Mouse (Mus musculus) myocyte (in vitro differentiated cells): ENCODE measurements around the gene 1700001C19Rik. TPM values are rescaled to one million over a fixed set of nuclear protein-coding genes. Genes with fewer than 3 reads are reported as not detected.

Source experiments
- H3K27me3 ChIP-seq: one replicate; pipeline ENCODE4 v1.6.1; 2011; ENCODE audit not compliant: control insufficient read depth, insufficient read depth, insufficient read length
- H3K36me3 ChIP-seq: one replicate; pipeline ENCODE4 v1.6.1; 2011; ENCODE audit not compliant: control insufficient read depth, insufficient read depth
- H3K4me2 ChIP-seq: one replicate; pipeline ENCODE4 v1.6.1; 2011; ENCODE audit warnings: low read depth, control low read depth
- H3K4me3 ChIP-seq: one replicate; pipeline ENCODE4 v1.5.1; 2011; ENCODE audit warnings: mild to moderate bottlenecking, control low read depth, moderate library complexity
- H3K79me2 ChIP-seq: one replicate; pipeline ENCODE4 v1.6.1; 2011; ENCODE audit not compliant: control insufficient read depth, insufficient read depth
- H3ac ChIP-seq: one replicate; pipeline ENCODE4 v1.6.1; 2011; ENCODE audit not compliant: control insufficient read depth, insufficient read length
- CEBPB ChIP-seq: IDR thresholded peaks from 2 replicates; pipeline ENCODE4 v1.6.1; 2011; ENCODE audit warnings: mild to moderate bottlenecking, moderate library complexity; ENCODE audit not compliant: poor library complexity, insufficient read depth, severe bottlenecking
- E2F4 ChIP-seq: IDR thresholded peaks from one replicate; pipeline ENCODE4 v1.6.1; 2011; ENCODE audit warnings: mild to moderate bottlenecking, control low read depth, moderate library complexity; ENCODE audit not compliant: insufficient read depth
- MAX ChIP-seq: IDR thresholded peaks from one replicate; pipeline ENCODE4 v1.6.1; 2011; ENCODE audit warnings: low read depth, mild to moderate bottlenecking, control low read depth
- MYOD1 ChIP-seq, 3 experiments: IDR thresholded peaks; one replicate each; pipeline ENCODE4 v1.6.1; 2011; ENCODE audit warnings: control low read depth in 2 of 3, low read depth in 2 of 3, mild to moderate bottlenecking in 2 of 3, moderate library complexity in 1 of 3; ENCODE audit not compliant: insufficient read length in 2 of 3, control insufficient read depth in 1 of 3
- MYOG ChIP-seq, 3 experiments: IDR thresholded peaks; one replicate each; pipeline ENCODE4 v1.6.1; 2011; ENCODE audit warnings: control low read depth in 2 of 3, low read depth in 2 of 3, mild to moderate bottlenecking in 2 of 3; ENCODE audit not compliant: insufficient read length in 2 of 3, control insufficient read depth in 1 of 3, insufficient read depth in 1 of 3
- POLR2A ChIP-seq: IDR thresholded peaks from one replicate; pipeline ENCODE4 v1.6.1; 2011; ENCODE audit warnings: low read depth, mild to moderate bottlenecking, control low read depth, moderate library complexity; ENCODE audit not compliant: insufficient read length
- POLR2AphosphoS2 ChIP-seq: IDR thresholded peaks from one replicate; pipeline ENCODE4 v1.6.1; 2011; ENCODE audit warnings: low read depth, control low read depth; ENCODE audit not compliant: insufficient read length
- REST ChIP-seq: IDR thresholded peaks from one replicate; pipeline ENCODE4 v1.6.1; 2011; ENCODE audit warnings: mild to moderate bottlenecking, control low read depth, moderate library complexity; ENCODE audit not compliant: insufficient read depth, insufficient read length
- SRF ChIP-seq: IDR thresholded peaks from one replicate; pipeline ENCODE4 v1.6.1; 2011; ENCODE audit warnings: low read depth; ENCODE audit not compliant: control insufficient read depth, insufficient read length
- TCF12 ChIP-seq: IDR thresholded peaks from one replicate; pipeline ENCODE4 v1.6.1; 2011; ENCODE audit warnings: mild to moderate bottlenecking, control low read depth; ENCODE audit not compliant: poor library complexity, insufficient read depth, severe bottlenecking
- TCF3 ChIP-seq: IDR thresholded peaks from one replicate; pipeline ENCODE4 v1.6.1; 2011; ENCODE audit warnings: low read depth, control low read depth; ENCODE audit not compliant: insufficient read length
- USF1 ChIP-seq: IDR thresholded peaks from one replicate; pipeline ENCODE4 v1.6.1; 2011; ENCODE audit warnings: low read depth, mild to moderate bottlenecking, control low read depth, moderate library complexity
- polyA plus RNA-seq: library from polyadenylated mRNA; unstranded; fragments of >200 nt; fragmentation: generic; extraction: Trizol; gene quantifications from one replicate; pipeline ENCODE4 v1.2.1, GENCODE M21; 2012; ENCODE audit warnings: missing spikeins

1700001C19Rik gene
- polyA plus RNA-seq, 1 experiment, result not detected

GRCm38 (mm10) chr17:47472435-47473350, 35.5 kb upstream of the 1700001C19Rik start:
- peak in 1 of 3 experiments; percentile 57 for TF ChIP-seq MYOD1 (IDR thresholded peaks at IDR 0.05; ENCODE audit: control insufficient read depth in 1 of 3, insufficient read length in 2 of 3, low read depth in 2 of 3)
- no peak for TF ChIP-seq E2F4
- peak in 1 of 3 experiments; percentile 59 for TF ChIP-seq MYOG (IDR thresholded peaks at IDR 0.05; ENCODE audit: control insufficient read depth in 1 of 3, insufficient read depth in 1 of 3, insufficient read length in 2 of 3, low read depth in 2 of 3)
- no peak overlapping the region for H3ac ChIP-seq
- no peaks in the 10 kb centered on the region for H3K36me3 ChIP-seq
- peaks cover 19% of the 10 kb centered on the region for H3K27me3 ChIP-seq
- H3K79me2 ChIP-seq, result no peaks in the 10 kb centered on the region
- H3K4me3 ChIP-seq, result no peak overlapping the region
- H3K4me2 ChIP-seq, result peak overlapping the region; percentile 52

GRCm38 (mm10) chr17:47470686-47471085, 33.5 kb upstream of the 1700001C19Rik start:
- Histone ChIP-seq H3K36me3 (no peaks in the 10 kb centered on the region), H3K27me3 (peaks cover 37% of the 10 kb centered on the region), H3K4me2 (no peak overlapping the region), H3K79me2 (no peaks in the 10 kb centered on the region), H3K4me3 (no peak overlapping the region), H3ac (no peak overlapping the region)
- TF ChIP-seq SRF (no peak), CEBPB (no peak), MYOD1 (IDR thresholded peaks at IDR 0.05; ENCODE audit: control insufficient read depth in 1 of 3, insufficient read length in 2 of 3, low read depth in 2 of 3) (no peak), TCF3 (no peak), USF1 (no peak), REST (no peak), MYOG (IDR thresholded peaks at IDR 0.05; ENCODE audit: control insufficient read depth in 1 of 3, insufficient read depth in 1 of 3, insufficient read length in 2 of 3, low read depth in 2 of 3) (no peak), E2F4 (no peak)

DNA sequence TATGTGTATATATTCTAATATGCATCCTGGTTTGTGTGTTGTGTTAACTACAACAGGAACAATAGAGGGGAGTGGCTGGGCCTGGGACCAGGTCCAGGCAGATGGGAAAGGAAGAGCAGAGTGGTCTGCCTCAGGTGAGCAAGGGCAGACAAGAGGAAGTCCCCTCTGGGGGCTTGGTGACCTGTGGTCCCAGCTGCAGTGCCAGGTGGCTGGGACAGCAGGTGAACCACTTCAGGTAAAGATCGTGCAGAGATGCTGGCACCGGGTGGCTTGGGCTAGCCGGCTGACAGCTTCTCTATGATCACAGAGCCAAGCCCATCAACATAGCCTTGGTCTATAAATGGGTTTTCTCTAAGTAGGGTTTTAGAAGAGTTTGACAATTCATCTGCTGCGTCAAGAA, 32.9 kb upstream of the 1700001C19Rik start:
- Histone ChIP-seq H3K36me3 (no peaks in the 10 kb centered on the region), H3K4me2 (no peak overlapping the region), H3K4me3 (no peak overlapping the region), H3ac (no peak overlapping the region), H3K27me3 (peaks cover 42% of the 10 kb centered on the region), H3K79me2 (no peaks in the 10 kb centered on the region)
- TF ChIP-seq REST (no peak), MYOD1 (IDR thresholded peaks at IDR 0.05; ENCODE audit: control insufficient read depth in 1 of 3, insufficient read length in 2 of 3, low read depth in 2 of 3) (no peak), POLR2A (no peak), POLR2AphosphoS2 (no peak), CEBPB (no peak), MYOG (IDR thresholded peaks at IDR 0.05; ENCODE audit: control insufficient read depth in 1 of 3, insufficient read depth in 1 of 3, insufficient read length in 2 of 3, low read depth in 2 of 3) (no peak), E2F4 (no peak), MAX (no peak), SRF (no peak), TCF12 (no peak), TCF3 (no peak), USF1 (no peak)

DNA sequence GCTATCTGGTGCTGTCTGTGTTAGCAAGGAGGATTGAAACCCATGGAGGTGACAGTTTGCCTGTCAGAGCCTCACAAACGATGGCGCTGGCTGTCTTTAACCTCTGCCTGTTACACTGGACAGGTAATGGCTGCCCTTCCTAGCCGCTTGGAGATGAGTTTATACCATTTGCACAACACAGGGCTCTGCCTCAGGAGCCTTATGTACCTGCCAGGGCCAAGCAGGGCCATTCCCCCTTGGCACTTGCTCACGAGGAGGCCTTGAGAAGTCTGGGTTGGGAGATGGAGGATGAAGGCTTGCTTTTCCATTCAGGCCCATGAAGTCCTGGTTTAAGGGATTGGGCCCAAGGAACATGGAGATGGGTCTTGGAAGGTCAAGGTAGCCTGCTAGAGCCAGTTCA, 32.5 kb upstream of the 1700001C19Rik start:
- Histone ChIP-seq H3K79me2 (no peaks in the 10 kb centered on the region), H3K36me3 (no peaks in the 10 kb centered on the region), H3K4me2 (no peak overlapping the region), H3K4me3 (no peak overlapping the region), H3ac (no peak overlapping the region), H3K27me3 (peaks cover 47% of the 10 kb centered on the region)
- TF ChIP-seq REST, result no peak
- no peak for TF ChIP-seq MYOD1 (IDR thresholded peaks at IDR 0.05; ENCODE audit: control insufficient read depth in 1 of 3, insufficient read length in 2 of 3, low read depth in 2 of 3)
- no peak for TF ChIP-seq SRF
- no peak for TF ChIP-seq E2F4

- Histone ChIP-seq H3K27me3 (peaks cover 59% of the 10 kb centered on the region), H3K4me2 (no peak overlapping the region), H3K79me2 (no peaks in the 10 kb centered on the region), H3K4me3 (no peak overlapping the region), H3K36me3 (no peaks in the 10 kb centered on the region), H3ac (no peak overlapping the region)
- TF ChIP-seq POLR2A, result no peak
- TF ChIP-seq REST, result no peak
- TF ChIP-seq MYOD1 (IDR thresholded peaks at IDR 0.05; ENCODE audit: control insufficient read depth in 1 of 3, insufficient read length in 2 of 3, low read depth in 2 of 3), result no peak
- no peak for TF ChIP-seq USF1
- TF ChIP-seq MAX, result no peak
- no peak for TF ChIP-seq TCF3
- TF ChIP-seq SRF, result no peak
- no peak for TF ChIP-seq POLR2AphosphoS2
- no peak for TF ChIP-seq E2F4
Observed at GRCm38 (mm10) chr17:47468466-47468865, 31.3 kb upstream of the 1700001C19Rik start.
